Mouse (Mus musculus): ENCODE measurements around the gene Pa2g4. TPM values are rescaled to one million over a fixed set of nuclear protein-coding genes. Genes with fewer than 3 reads are reported as not detected.

Pa2g4 gene
- polyA plus RNA-seq, 1 experiment from 2014 or later, result 142 TPM

GRCm38 (mm10) chr10:128536266-128536940, 29.4 kb downstream of the Pa2g4 start:
- Histone ChIP-seq H3K4me2 (ENCODE audit: low read length) (peak overlapping the region; percentile 49), H3K4me1 (ENCODE audit: control insufficient read depth, insufficient read depth, low read length) (0 out of 2 replicates have a peak, but pooled peaks cover 3% of the 10 kb centered on the region), H3K9ac (replicated peaks; ENCODE audit: low read length) (0 out of 2 replicates have a peak overlapping the region, but pooled peaks have one; percentile 20), H3K27me3 (ENCODE audit: control insufficient read depth, insufficient read depth, low read length) (no peaks in the 10 kb centered on the region), H3K27ac (replicated peaks; ENCODE audit: low read depth, low read length) (no peak overlapping the region), H3K9me3 (ENCODE audit: control insufficient read depth, low read length) (no peaks in the 10 kb centered on the region), H3K36me3 (ENCODE audit: control insufficient read depth, insufficient read depth, low read length) (peaks cover 7% of the 10 kb centered on the region; the same call in 1 of the 2 replicates), H3K4me3 (replicated peaks; ENCODE audit: low read depth, low read length) (0 out of 2 replicates have a peak overlapping the region, but pooled peaks have one; percentile 7)
- DNase-seq, result peak; percentile 93
- 17% methylated on average over 18 of the region's 18 CpGs for whole genome bisulfite sequencing
- ATAC-seq (ENCODE audit: low FRiP score, low TSS enrichment), result peak; percentile 82; the same call in 1 of the 2 replicates

- no peak; the same call in 1 of the 2 replicates for ATAC-seq (ENCODE audit: low FRiP score, low TSS enrichment)
- 73% methylated on average over 4 of the region's 4 CpGs for WGBS
- 0 out of 2 replicates have a peak, but pooled peaks cover under 1% of the 10 kb centered on the region for H3K36me3 ChIP-seq (ENCODE audit: control insufficient read depth, insufficient read depth, low read length)
- DNase-seq, result no peak
- no peaks in the 10 kb centered on the region for H3K27me3 ChIP-seq (ENCODE audit: control insufficient read depth, insufficient read depth, low read length)
- 0 out of 2 replicates have a peak overlapping the region, but pooled peaks have one; percentile 7 for H3K4me3 ChIP-seq (replicated peaks; ENCODE audit: low read depth, low read length)
- H3K4me2 ChIP-seq (ENCODE audit: low read length), result peak overlapping the region; percentile 49
- H3K27ac ChIP-seq (replicated peaks; ENCODE audit: low read depth, low read length), result no peak overlapping the region
- H3K9me3 ChIP-seq (ENCODE audit: control insufficient read depth, low read length), result no peaks in the 10 kb centered on the region
- H3K4me1 ChIP-seq (ENCODE audit: control insufficient read depth, insufficient read depth, low read length), result 0 out of 2 replicates have a peak, but pooled peaks cover 3% of the 10 kb centered on the region
- H3K9ac ChIP-seq (replicated peaks; ENCODE audit: low read length), result 0 out of 2 replicates have a peak overlapping the region, but pooled peaks have one; percentile 20
Observed at GRCm38 (mm10) chr10:128535624-128536265, 30.0 kb downstream of the Pa2g4 start.

- H3K4me2 ChIP-seq (ENCODE audit: low read length), result no peak overlapping the region
- no peaks in the 10 kb centered on the region for H3K9me3 ChIP-seq (ENCODE audit: control insufficient read depth, low read length)
- H3K36me3 ChIP-seq (ENCODE audit: control insufficient read depth, insufficient read depth, low read length), result no peaks in the 10 kb centered on the region
- DNase-seq, result no peak
- no peak overlapping the region for H3K4me3 ChIP-seq (replicated peaks; ENCODE audit: low read depth, low read length)
- no peak for ATAC-seq (ENCODE audit: low FRiP score, low TSS enrichment)
- 78% methylated on average over 2 of the region's 2 CpGs for WGBS
- no peak overlapping the region for H3K9ac ChIP-seq (replicated peaks; ENCODE audit: low read length)
- H3K27me3 ChIP-seq (ENCODE audit: control insufficient read depth, insufficient read depth, low read length), result no peaks in the 10 kb centered on the region
- H3K27ac ChIP-seq (replicated peaks; ENCODE audit: low read depth, low read length), result no peak overlapping the region
- H3K4me1 ChIP-seq (ENCODE audit: control insufficient read depth, insufficient read depth, low read length), result 0 out of 2 replicates have a peak, but pooled peaks cover 3% of the 10 kb centered on the region
Observed at GRCm38 (mm10) chr10:128535206-128535605, 30.6 kb downstream of the Pa2g4 start.

GRCm38 (mm10) chr10:128526366-128527356, 39.1 kb downstream of the Pa2g4 start:
- Histone ChIP-seq H3K4me1 (ENCODE audit: control insufficient read depth, insufficient read depth, low read length) (peaks cover 6% of the 10 kb centered on the region), H3K27me3 (ENCODE audit: control insufficient read depth, insufficient read depth, low read length) (peaks cover 10% of the 10 kb centered on the region; the same call in 1 of the 2 replicates), H3K4me2 (ENCODE audit: low read length) (peak overlapping the region; percentile 100), H3K36me3 (ENCODE audit: control insufficient read depth, insufficient read depth, low read length) (no peaks in the 10 kb centered on the region), H3K4me3 (replicated peaks; ENCODE audit: low read depth, low read length) (peak overlapping the region; percentile 58), H3K9me3 (ENCODE audit: control insufficient read depth, low read length) (no peaks in the 10 kb centered on the region), H3K27ac (replicated peaks; ENCODE audit: low read depth, low read length) (no peak overlapping the region), H3K9ac (replicated peaks; ENCODE audit: low read length) (no peak overlapping the region; the same call in 1 of the 2 replicates)
- DNase-seq, result no peak
- no peak for ATAC-seq (ENCODE audit: low FRiP score, low TSS enrichment)
- 28% methylated on average over 28 of the region's 28 CpGs for WGBS

GRCm38 (mm10) chr10:128525671-128526308, 40.0 kb downstream of the Pa2g4 start, which contains the start of gene Esyt1:
TSS of gene Esyt1 (minus strand) at chr10:128525871.
- H3K9ac ChIP-seq (replicated peaks; ENCODE audit: low read length), result peak within 1 kb of the TSS; percentile 71
- DNase-seq (peak; percentile 93), ATAC-seq (ENCODE audit: low FRiP score, low TSS enrichment) (peak; percentile 92)
- no peaks in the 10 kb centered on the region for H3K9me3 ChIP-seq (ENCODE audit: control insufficient read depth, low read length)
- no peaks in the 10 kb centered on the region for H3K36me3 ChIP-seq (ENCODE audit: control insufficient read depth, insufficient read depth, low read length)
- peaks cover 10% of the 10 kb centered on the region; the same call in 1 of the 2 replicates for H3K27me3 ChIP-seq (ENCODE audit: control insufficient read depth, insufficient read depth, low read length)
- peak within 1 kb of the TSS; percentile 100 for H3K4me2 ChIP-seq (ENCODE audit: low read length)
- WGBS, result under 1% methylated on average over 37 of the region's 37 CpGs
- peak within 1 kb of the TSS; percentile 45; the same call in 1 of the 2 replicates for H3K27ac ChIP-seq (replicated peaks; ENCODE audit: low read depth, low read length)
- peaks cover 6% of the 10 kb centered on the region for H3K4me1 ChIP-seq (ENCODE audit: control insufficient read depth, insufficient read depth, low read length)
- H3K4me3 ChIP-seq (replicated peaks; ENCODE audit: low read depth, low read length), result peak within 1 kb of the TSS; percentile 58

GRCm38 (mm10) chr10:128524732-128525662, 40.8 kb downstream of the Pa2g4 start:
- peak overlapping the region; percentile 58 for H3K4me3 ChIP-seq (replicated peaks; ENCODE audit: low read depth, low read length)
- DNase-seq (peak; percentile 76), ATAC-seq (ENCODE audit: low FRiP score, low TSS enrichment) (peak; percentile 41)
- no peaks in the 10 kb centered on the region for H3K36me3 ChIP-seq (ENCODE audit: control insufficient read depth, insufficient read depth, low read length)
- peak overlapping the region; percentile 71 for H3K9ac ChIP-seq (replicated peaks; ENCODE audit: low read length)
- H3K27me3 ChIP-seq (ENCODE audit: control insufficient read depth, insufficient read depth, low read length), result peaks cover 10% of the 10 kb centered on the region; the same call in 1 of the 2 replicates
- peaks cover 6% of the 10 kb centered on the region for H3K4me1 ChIP-seq (ENCODE audit: control insufficient read depth, insufficient read depth, low read length)
- H3K4me2 ChIP-seq (ENCODE audit: low read length), result peak overlapping the region; percentile 100
- under 1% methylated on average over 58 of the region's 58 CpGs for WGBS
- peak overlapping the region; percentile 45; the same call in 1 of the 2 replicates for H3K27ac ChIP-seq (replicated peaks; ENCODE audit: low read depth, low read length)
- H3K9me3 ChIP-seq (ENCODE audit: control insufficient read depth, low read length), result no peaks in the 10 kb centered on the region

- ATAC-seq (ENCODE audit: low FRiP score, low TSS enrichment) (no peak), DNase-seq (peak; percentile 25)
- peaks cover 10% of the 10 kb centered on the region; the same call in 1 of the 2 replicates for H3K27me3 ChIP-seq (ENCODE audit: control insufficient read depth, insufficient read depth, low read length)
- peaks cover 6% of the 10 kb centered on the region for H3K4me1 ChIP-seq (ENCODE audit: control insufficient read depth, insufficient read depth, low read length)
- H3K9me3 ChIP-seq (ENCODE audit: control insufficient read depth, low read length), result no peaks in the 10 kb centered on the region
- peak overlapping the region; percentile 71 for H3K9ac ChIP-seq (replicated peaks; ENCODE audit: low read length)
- H3K4me3 ChIP-seq (replicated peaks; ENCODE audit: low read depth, low read length), result peak overlapping the region; percentile 58
- no peak overlapping the region for H3K27ac ChIP-seq (replicated peaks; ENCODE audit: low read depth, low read length)
- 6% methylated on average over 11 of the region's 11 CpGs for WGBS
- H3K4me2 ChIP-seq (ENCODE audit: low read length), result peak overlapping the region; percentile 100
- no peaks in the 10 kb centered on the region for H3K36me3 ChIP-seq (ENCODE audit: control insufficient read depth, insufficient read depth, low read length)
Observed at GRCm38 (mm10) chr10:128524111-128524731, 41.6 kb downstream of the Pa2g4 start.

Data from midbrain, embryonic 14.5 days (tissue).